Mouse (Mus musculus) left cerebral cortex, adult 9 months (tissue): ENCODE measurements around the gene Pknox1.
"Not testable (repeated sequence)": the region's sequence is repeated elsewhere in the genome, so short reads cannot be mapped to it uniquely, and the experiment has no call there.

ENCODE experiments used
- DNase-seq, 2 experiments: peaks; one replicate each; pipeline ENCODE4 v3.0.0; 2022; ENCODE audit warnings: low spot score in 2 of 2

Pknox1 gene

DNA sequence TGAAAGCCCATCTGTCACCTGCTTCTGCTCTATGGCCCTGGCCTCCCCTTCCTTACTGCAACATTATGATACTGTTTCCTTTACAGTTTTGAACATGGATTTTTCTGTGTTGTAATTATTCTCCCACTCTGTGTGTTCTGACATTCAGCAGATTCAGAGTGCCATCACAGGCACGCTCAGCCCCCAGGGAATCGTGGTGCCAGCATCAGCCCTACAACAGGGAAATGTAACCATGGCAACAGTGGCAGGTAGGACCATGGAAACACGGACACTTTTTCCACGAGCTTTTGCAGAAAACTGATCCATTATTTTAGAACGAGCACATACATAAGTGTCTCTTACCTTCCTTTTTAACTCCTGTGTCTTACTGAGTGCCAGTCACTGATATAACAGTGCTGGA is 30.5 kb downstream of the Pknox1 start:
- DNase-seq = peak in 1 of 2 experiments; percentile 37

DNA sequence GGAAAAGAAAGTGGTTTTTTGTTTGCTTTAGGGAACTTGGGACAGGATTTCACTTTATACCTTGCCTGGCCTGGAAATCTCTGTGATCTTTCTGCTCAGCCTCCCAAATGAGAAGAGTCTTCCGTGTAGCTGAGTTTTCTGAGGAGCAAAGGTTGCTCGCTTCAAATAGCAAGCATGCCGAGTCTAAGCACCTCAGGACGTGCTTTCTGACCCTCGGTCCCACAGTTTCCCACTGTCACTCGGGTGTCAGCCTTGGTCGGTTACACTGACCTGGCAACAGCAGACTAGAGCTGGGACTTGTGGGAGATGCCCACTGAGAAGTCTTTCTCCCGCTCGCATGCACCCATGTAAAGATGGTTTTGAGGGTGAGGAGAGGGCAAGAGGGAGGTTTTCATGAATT is 33.4 kb downstream of the Pknox1 start:
- DNase-seq = no peak

DNA sequence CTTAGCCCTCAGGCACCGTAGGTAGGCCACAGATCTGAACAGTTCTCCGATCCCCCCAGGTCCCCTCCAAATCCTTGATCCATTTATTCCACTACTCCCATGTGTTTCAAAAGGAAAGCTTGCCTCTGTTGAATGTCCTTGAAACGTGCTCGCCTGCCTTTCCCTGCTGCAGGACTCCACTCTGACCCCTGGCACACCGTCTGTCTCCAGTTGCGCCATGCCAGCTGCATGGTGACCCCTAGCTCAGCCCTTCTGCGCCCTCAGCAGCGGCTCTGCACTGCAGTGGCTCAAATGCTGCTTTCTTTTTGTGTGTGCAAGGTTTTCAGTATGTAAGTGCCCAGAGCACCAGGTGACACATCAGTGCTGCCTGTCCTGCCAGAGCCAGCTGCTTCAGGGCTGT is 34.1 kb downstream of the Pknox1 start:
- no peak for DNase-seq

DNA sequence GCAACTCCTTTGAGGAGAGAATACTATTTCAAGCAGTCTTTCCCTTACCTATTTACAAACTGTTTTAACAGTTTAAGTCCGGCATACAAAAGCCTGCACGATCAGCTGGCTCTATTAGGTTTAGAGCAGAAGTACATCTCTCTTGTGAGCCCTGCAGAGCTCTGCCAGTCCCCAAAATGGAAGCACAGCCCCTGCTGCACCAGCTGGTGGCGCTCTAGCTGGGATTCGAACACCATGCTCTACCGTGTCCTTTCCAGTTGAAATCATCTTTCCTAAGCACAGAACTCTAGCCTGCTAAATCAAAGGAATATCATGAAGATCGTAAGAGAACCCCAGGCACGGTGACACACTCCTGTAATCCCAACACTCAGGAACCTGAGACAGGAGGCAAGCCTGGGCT is 41.9 kb downstream of the Pknox1 start:
- DNase-seq = no peak

DNA sequence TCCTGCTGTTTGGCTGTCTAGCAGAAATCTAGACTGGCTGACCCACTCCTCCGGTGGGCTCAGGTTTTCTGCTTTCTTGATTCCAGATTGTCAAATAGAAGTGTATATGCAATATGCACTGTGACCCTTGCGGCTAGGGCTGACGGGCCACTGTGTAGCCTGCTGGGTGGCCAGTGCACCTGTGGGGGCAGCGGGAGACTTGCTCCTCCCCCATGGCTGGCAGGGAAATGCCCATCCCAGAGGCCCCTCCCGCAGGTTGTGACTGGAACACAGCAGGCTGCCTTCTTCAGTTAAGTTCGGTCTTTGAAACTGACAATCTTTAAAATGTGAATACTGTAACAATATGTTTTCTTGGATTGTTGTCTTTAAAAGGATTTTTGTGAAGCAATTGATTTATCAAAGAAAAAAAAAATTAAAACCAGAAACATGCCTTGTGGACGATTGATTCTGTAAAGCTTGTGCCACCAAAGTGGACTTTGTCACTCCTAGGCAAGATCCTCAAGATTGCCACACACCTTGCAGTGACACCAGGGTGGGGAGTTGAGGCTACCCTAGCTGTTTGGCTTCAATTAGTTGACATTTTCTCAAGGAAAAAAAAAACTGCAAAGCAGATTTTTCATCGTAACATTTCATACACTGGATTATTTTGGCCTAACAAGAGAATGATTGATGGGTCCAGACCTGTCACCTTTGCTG is 42.9 kb downstream of the Pknox1 start:
- no peak for DNase-seq

DNA sequence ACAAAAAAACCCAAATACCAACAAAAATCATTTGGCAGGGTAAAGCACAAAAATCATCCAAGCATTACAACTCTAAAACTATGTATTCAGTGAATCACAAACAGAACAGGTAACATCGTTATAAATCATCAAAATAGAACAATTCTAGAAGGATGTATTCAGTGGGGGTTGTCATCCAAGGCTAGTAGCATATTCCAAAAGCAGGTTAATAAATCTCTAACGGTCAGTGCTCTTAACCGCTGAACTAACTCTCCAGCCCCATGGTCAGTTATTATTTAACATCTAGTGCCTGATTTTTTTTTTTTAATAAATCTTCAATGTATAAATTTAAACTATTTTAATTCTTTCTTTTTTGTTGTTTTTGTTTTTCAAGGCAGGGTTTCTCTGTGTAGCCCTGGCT is 44.6 kb downstream of the Pknox1 start:
- not testable (repeated sequence) for DNase-seq

DNA sequence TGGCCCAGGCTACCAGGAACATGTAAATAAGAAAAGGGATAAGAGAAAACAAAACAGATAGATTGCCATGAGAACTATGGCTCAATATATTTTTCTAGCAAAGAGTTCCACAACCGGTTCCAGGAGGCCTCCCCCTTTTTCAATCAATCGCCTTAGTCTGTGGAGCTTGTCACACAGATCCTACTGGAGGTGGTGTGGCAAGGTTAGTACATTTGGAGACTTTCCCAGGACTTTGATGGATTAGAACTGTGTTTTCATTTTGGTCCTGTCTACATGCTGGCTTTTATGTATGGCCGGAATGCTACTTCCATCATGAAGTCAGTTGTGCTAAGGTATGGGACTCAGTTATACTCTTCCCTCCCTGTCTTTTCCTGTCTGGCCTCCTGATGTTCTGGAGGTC is 45.4 kb downstream of the Pknox1 start:
- no peak for DNase-seq

DNA sequence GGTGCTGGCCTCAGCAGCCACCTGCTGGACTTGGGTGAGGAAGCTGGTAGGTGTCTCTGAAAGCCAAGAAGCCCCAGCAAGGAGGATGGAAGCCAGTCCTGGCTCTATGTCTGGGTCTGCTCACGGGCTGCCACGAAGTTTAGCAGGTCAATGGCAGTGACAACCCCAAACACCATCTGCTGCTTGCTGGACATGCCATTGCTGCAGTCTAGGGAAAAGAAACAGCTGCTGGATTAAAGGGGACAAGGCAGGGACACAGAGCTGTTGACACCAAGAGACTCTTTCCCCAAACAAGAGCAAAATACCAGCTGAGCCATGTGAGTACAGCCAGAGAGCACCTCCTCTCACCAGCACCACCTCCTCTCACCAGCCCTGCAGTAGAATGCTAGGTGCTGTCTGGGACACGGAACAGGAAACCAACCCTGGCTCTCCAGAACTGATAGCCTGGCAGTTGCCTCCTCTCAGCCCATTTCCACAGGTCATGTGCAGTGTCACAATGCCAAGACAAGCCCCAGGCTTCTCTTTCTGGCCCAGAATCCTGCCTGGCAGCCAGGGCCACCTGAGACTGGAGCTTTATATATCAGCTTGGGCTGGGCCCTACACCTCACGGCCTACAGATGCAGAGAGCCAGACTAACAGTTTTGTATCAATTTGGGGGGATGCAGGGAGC is 48.7 kb downstream of the Pknox1 start:
- DNase-seq = no peak

DNA sequence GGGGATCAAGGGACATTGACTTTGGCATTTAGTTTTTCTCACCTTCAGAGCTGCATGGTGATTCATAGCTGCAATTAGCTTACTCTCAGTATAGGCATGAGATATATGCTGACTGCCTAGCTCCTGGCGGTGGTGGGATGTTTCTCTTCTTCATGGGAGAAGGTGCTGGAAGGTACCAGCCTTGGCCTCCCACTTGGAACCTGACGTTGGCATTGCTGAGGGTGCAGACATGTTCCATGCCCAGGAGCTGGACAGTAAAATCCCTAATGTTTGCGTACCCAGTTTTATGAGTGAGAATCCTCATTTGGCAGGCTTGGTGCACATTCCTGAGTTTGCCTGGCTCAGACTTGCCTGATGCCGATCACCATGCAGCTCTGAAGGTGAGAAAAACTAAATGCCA is 58.6 kb downstream of the Pknox1 start:
- no peak for DNase-seq

DNA sequence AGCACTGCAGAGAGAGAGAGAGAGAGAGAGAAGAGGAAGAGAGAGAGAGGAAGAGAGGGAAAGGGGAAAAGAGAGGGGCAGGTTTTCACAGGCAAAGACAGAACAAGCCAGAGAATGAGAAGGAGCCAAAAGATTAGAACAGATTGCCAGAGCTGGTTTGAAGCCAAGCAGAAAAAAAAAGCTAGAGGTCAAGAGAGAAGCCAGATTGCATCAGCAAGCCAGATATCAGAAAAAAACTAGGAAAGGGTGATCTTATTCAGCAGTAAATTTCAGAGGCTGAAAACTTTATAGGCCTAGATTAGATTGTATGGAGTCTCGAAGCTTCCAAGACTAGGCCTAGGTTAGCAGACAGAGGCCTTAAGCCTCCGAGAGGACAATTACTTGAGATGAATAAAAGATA is 63.4 kb downstream of the Pknox1 start:
- no peak for DNase-seq

DNA sequence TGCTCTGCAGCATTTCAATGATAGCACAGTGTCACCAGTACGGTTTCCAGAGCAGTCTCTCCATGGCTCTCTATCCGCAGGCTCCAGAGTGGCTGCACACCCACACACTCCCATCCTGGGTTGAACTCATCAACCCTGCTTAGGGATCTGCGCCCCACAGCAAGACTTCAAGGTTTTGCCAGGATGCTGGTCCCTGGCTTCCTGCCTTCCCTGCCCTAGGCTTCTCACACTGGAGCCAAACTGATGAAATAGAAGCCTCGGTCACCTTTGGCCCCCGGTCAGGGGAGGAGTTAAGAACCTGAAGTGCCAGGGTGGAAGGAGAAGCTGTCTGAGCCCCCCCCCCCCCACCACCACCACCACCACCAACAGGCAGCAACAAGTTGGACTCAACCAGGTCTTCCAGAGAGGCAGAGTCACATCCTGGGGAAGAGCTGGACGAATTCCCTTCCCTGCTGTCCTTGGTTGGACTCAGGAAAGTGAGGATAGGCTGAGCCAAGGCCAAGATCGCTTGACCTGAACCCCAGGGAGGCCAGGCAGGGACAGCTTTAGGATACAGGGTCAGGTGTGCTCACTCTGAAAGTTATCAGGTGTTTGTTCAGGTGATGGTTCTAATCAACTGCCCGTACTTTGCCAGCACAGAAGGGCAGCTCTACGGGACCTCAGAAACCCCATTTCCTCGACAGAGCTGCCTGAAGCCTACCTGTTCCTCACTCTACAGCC is 66.7 kb downstream of the Pknox1 start:
- no peak for DNase-seq

DNA sequence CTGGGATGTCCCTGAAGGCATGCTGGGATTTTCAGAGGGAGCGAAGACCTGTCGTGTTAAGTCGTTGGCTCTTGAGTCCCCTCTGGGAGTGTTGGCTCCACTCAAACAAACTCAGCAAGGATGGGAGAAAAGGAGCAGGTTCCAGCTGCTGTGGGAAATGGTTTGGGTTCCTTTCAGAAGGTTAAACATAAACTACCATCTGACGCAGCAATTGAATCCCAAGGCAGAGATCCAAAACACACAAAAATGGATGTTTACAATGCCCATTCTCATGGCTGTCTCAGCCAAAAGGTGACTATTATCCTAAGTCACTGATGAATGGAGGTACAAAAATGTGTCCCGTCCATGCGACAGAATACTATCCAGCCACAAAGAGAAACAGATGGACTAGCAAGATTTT is 68.5 kb downstream of the Pknox1 start:
- DNase-seq = no peak

DNA sequence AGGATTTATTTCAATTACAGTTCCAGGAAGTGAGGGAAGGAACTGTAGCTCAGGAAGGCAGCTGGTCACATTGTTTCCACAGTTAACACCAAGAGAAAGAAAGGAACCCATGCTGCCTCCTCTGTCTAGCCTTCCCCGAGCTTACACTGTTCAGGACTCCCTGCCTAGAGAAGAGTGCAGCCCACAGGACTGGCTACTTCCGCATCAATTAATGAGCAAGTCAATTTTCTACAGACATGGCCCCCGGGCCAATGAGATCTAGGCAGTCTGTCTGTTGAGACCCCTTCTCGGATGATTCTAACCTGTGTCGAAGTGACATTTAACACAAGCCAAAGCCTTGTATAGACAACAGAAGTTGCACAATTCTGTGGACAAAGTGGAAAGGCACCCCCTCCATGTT is 70.4 kb downstream of the Pknox1 start:
- no peak for DNase-seq

DNA sequence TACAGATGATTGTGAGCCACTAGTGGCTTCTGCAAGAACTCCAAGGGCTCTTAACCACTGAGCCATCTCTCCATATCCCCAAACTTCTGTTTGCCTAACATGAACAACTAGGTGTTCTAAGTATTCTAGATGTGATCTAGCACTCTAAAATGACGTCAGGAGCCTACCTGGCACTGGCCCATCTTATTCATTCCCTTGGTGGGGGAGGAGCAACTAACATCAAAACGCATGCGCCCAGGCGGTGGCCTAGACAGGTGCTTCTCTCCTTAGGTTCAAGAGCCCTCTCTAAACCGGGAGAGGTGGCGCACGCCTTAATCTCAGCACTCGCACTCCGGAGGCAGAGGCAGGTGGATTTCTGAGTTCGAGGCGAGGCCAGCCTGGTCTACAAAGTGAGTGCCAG is 71.2 kb downstream of the Pknox1 start:
- no peak for DNase-seq

DNA sequence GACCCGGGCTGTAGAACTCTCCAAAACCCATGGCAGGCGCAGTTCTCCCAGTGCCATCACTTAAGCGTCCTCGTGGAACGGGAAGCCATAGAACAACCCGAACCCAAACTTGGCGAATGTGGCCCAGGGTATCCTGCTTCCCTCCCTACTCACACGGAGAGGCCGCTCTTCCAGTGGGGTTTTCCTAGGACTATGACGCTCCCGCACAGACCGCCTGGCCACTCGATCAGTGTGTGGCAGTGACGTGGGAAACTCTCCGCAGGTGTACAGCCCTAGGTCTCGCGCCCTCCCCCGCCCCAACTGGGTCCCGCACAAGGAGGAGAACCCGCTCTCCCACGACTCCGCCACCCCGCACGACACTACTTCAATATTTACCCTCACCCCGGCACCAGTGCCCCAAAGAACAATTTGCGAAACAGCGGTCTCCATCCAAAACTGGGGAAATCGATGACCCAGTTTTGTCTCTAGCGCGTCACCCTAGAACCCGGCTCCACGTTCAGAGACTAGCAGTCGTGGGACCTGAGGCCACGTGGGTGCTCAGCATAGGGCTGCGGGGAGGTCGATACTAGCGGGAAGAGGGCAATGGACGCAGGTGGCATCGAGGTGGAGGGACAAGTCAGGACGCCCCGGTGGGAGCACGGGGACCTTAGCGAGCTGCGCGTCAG is 71.9 kb downstream of the Pknox1 start:
- DNase-seq = no peak

DNA sequence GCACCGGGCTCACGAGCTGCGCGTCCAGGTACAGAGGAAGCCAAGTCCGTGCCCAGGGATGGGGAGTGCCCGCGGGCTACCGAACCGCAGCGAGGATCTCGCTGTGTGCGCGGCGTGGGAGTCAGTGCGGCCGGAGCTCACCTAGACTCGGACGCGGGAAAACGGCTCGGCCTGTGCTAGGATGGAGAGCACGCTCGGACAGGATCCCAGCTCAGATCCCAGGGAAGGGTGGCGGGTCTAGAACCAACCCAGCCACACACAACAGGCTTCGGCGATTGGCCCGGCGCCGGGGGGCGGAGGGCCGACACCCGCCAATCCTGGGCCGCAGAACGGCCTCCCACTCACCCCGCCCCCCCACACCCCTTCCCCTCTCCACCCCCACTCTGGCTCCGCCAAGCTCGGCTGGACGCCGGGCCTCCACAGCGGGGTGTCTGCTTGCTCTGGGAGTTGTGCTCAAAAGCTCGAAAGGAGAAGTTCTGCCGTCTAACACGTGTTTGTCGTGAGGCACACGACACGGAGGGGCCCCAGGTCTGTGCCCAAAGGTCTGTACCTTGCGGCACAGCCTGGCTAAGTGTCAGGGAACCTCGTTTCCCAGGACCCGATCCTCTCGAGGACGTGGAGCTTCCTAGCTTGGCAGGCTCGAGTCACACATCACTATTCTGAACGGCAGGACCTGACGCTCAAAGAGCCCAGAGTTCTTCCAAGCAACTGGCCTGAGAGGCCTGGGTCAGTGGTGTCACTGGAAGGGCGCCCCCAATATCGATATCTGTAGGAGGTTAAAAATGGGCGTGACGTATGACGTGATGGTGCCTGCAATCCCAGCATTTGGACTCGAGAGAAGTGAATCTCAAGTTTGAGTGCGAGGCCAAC is 72.6 kb downstream of the Pknox1 start, which contains the start of gene Cbs:
Gene Cbs (minus strand): TSS at position 297 of the 870 bp plus-strand sequence.
- peak in 1 of 2 experiments; percentile 47 for DNase-seq

DNA sequence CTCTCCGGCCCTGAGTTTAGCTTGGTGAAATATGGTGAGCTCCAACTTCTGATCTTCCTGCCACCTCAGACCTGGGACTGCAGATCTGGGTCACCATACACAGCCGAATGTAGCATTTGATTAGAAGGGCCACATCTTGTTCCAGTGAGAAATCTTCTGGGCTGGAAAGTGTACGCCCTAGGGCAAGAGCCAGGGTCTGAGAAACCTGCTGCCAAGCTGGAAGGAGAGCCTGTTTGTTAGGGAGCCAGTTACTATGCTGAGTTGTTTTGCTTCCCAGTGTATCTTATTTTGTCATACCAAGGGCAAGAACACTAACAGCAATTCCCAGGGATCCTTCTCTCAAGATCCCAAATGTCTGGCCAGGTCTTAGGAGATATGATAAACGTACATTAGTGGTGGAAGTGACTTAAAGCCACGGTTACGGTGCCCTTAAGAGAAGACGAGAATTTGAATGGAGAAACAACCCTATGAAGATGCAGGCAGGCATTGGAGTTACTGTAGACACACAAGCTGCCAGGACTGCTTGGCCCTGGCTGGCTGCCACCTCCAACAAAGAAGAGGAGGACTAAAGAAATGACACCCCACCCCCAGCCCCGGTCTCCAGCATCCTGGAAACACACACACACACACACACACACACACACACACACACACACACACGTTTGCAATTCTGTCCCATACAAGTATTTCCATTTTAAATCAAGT is 73.5 kb downstream of the Pknox1 start:
- peak in 1 of 2 experiments; percentile 34 for DNase-seq

DNA sequence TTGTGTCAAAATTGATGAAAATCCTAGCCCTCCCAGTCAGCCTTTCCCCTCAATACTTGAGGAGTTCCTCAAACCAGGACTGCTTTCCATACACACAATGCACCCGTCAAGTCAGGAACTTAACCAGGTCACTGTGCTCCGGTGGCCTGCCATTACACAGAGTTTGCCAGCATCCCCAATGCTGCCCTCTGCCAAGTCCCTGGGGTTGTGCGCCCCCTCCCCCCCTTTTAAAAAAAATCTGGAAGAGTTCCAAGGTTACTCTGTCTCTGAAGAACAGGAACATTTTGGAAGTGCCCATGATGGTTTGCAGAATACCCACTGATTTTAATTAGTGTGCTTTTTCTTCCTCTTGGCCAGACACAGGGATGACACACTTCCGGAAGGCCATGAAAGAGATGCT is 75.1 kb downstream of the Pknox1 start:
- DNase-seq = no peak

DNA sequence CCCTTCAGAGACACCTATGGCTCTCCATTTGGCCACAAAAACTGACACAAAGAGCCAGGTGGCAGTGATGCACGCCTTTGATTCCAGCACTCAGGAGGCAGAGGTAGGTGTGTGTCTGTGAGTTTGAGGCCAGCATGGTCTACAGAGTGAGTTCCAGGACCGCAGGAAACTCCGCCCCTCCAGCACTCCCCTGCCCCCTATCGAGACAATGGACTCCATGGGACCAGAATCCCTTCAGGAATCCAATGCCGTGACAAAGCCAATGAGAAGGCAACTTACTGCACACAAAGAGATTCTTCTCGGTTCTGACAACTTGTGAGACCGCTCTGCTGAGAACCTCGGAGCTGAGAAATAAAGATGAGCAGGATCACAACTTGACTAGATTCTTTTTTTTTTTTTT is 77.8 kb downstream of the Pknox1 start:
- DNase-seq = no peak

DNA sequence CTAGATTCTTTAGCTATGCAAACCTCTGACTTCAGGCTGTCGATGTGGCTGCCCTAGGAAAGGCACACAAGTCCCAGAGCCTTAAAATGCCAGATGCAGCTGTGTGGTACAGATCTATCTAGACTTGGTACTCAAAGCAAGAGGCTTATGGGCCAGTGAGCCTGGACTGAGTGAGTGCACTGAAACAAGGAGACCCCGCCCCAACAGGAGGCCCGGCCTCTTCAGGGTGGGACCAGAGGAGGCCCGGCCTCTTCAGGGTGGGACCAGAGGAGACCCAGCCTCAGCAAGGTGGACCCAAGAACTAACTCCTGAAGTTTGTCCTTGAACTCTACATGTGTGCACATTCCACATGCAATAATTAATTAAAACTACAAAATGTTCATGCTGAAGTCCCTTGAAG is 78.4 kb downstream of the Pknox1 start:
- no peak for DNase-seq
